Mouse (Mus musculus): Measurements from ENCODE around the gene Trim63.

DNA sequence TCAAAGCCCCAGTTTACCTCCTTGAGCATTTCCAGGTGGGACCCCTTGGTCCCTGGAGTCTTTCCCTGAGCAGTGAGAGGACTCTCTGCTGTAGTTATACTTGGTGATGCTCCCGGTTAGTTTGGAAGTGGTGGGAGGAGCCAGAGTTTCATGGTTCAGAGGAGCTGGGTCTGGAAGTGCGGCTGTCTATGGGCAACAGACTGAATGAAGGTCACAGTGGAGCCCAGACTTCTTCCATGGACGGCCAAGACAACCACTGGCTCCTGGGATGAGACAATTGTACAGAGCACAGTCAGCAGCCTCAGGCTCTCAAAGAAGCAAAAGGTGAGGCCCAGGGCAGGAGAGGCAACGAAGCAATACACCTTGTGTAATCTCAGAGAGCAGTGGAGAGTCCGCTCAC is 15.4 kb downstream of the Trim63 start:
- TF ChIP-seq POLR2A (IDR thresholded peaks at IDR 0.05; ENCODE audit: extremely low read depth, insufficient read depth, low read length) (no peak), CTCF (IDR thresholded peaks at IDR 0.05; ENCODE audit: extremely low read depth, insufficient read depth, low read length) (no peak)

All from cortical plate, adult 2 months (tissue).